Mouse (Mus musculus): ENCODE results near the gene Gak. TPM values are rescaled to one million over a fixed set of nuclear protein-coding genes. Genes with fewer than 3 reads are reported as not detected.
A peak's percentile ranks its signal among the peaks of the same experiment; 100 is the strongest.

Gene Gak
- polyA plus RNA-seq, 1 experiment from 2014 or later: 55.9 TPM

GRCm38 (mm10) chr5:108549137-108549488, 80.4 kb downstream of the Gak start:
- 11% methylated on average over 7 of the region's 7 CpGs for WGBS
- no peak for ATAC-seq
- peaks cover 4% of the 10 kb centered on the region for H3K4me1 ChIP-seq (ENCODE audit: control insufficient read depth, insufficient read depth, low read length)
- H3K9me3 ChIP-seq (replicated peaks; ENCODE audit: control insufficient read depth, low read length, poor library complexity, severe bottlenecking): no peaks in the 10 kb centered on the region
- H3K36me3 ChIP-seq (ENCODE audit: control insufficient read depth, insufficient read depth, low read length): peaks cover 7% of the 10 kb centered on the region; the same call in 1 of the 2 replicates
- peak overlapping the region; percentile 82 for H3K9ac ChIP-seq (ENCODE audit: low read depth, low read length)
- H3K4me2 ChIP-seq (ENCODE audit: low read length): peak overlapping the region; percentile 63
- H3K27me3 ChIP-seq (ENCODE audit: control insufficient read depth, insufficient read depth, low read depth, low read length): no peaks in the 10 kb centered on the region
- H3K27ac ChIP-seq (ENCODE audit: low read length): peak overlapping the region; percentile 86
- H3K4me3 ChIP-seq (ENCODE audit: low read depth, low read length): peak overlapping the region; percentile 46

GRCm38 (mm10) chr5:108547636-108548035, 81.9 kb downstream of the Gak start:
- ATAC-seq: no peak
- 94% methylated on average over 5 of the region's 5 CpGs for WGBS
- Histone ChIP-seq H3K9me3 (replicated peaks; ENCODE audit: control insufficient read depth, low read length, poor library complexity, severe bottlenecking) (no peaks in the 10 kb centered on the region), H3K4me2 (ENCODE audit: low read length) (no peak overlapping the region), H3K36me3 (ENCODE audit: control insufficient read depth, insufficient read depth, low read length) (peaks cover 9% of the 10 kb centered on the region), H3K4me3 (ENCODE audit: low read depth, low read length) (no peak overlapping the region), H3K9ac (ENCODE audit: low read depth, low read length) (no peak overlapping the region), H3K4me1 (ENCODE audit: control insufficient read depth, insufficient read depth, low read length) (peaks cover 4% of the 10 kb centered on the region), H3K27me3 (ENCODE audit: control insufficient read depth, insufficient read depth, low read depth, low read length) (no peaks in the 10 kb centered on the region), H3K27ac (ENCODE audit: low read length) (no peak overlapping the region)

- H3K27me3 ChIP-seq (ENCODE audit: control insufficient read depth, insufficient read depth, low read depth, low read length): no peaks in the 10 kb centered on the region
- ATAC-seq: no peak
Measured at GRCm38 (mm10) chr5:108543516-108544291, 85.9 kb downstream of the Gak start.

GRCm38 (mm10) chr5:108534188-108534587, 95.4 kb downstream of the Gak start:
- H3K9me3 ChIP-seq (replicated peaks; ENCODE audit: control insufficient read depth, low read length, poor library complexity, severe bottlenecking): peaks cover 16% of the 10 kb centered on the region; the same call in 1 of the 2 replicates
- H3K27me3 ChIP-seq (ENCODE audit: control insufficient read depth, insufficient read depth, low read depth, low read length): no peaks in the 10 kb centered on the region
- no peak overlapping the region for H3K4me3 ChIP-seq (ENCODE audit: low read depth, low read length)
- no peak overlapping the region for H3K9ac ChIP-seq (ENCODE audit: low read depth, low read length)
- WGBS: 93% methylated on average over 2 of the region's 2 CpGs
- H3K4me1 ChIP-seq (ENCODE audit: control insufficient read depth, insufficient read depth, low read length): no peaks in the 10 kb centered on the region
- no peak overlapping the region for H3K27ac ChIP-seq (ENCODE audit: low read length)
- H3K36me3 ChIP-seq (ENCODE audit: control insufficient read depth, insufficient read depth, low read length): peaks cover 21% of the 10 kb centered on the region
- no peak overlapping the region for H3K4me2 ChIP-seq (ENCODE audit: low read length)
- no peak for ATAC-seq

More at GRCm38 (mm10) chr5:108543516-108544291, 85.9 kb downstream of the Gak start:
- Histone ChIP-seq H3K4me1 (ENCODE audit: control insufficient read depth, insufficient read depth, low read length) (peaks cover 2% of the 10 kb centered on the region), H3K9me3 (replicated peaks; ENCODE audit: control insufficient read depth, low read length, poor library complexity, severe bottlenecking) (no peaks in the 10 kb centered on the region), H3K36me3 (ENCODE audit: control insufficient read depth, insufficient read depth, low read length) (peaks cover 23% of the 10 kb centered on the region), H3K4me2 (ENCODE audit: low read length) (no peak overlapping the region), H3K4me3 (ENCODE audit: low read depth, low read length) (no peak overlapping the region), H3K9ac (ENCODE audit: low read depth, low read length) (no peak overlapping the region), H3K27ac (ENCODE audit: low read length) (no peak overlapping the region)
- WGBS: 69% methylated on average over 7 of the region's 7 CpGs

- H3K9me3 ChIP-seq (replicated peaks; ENCODE audit: control insufficient read depth, low read length, poor library complexity, severe bottlenecking): no peaks in the 10 kb centered on the region
- ATAC-seq: no peak
- H3K27ac ChIP-seq (ENCODE audit: low read length): no peak overlapping the region
- H3K27me3 ChIP-seq (ENCODE audit: control insufficient read depth, insufficient read depth, low read depth, low read length): no peaks in the 10 kb centered on the region
- no peak overlapping the region for H3K4me3 ChIP-seq (ENCODE audit: low read depth, low read length)
- no peaks in the 10 kb centered on the region for H3K4me1 ChIP-seq (ENCODE audit: control insufficient read depth, insufficient read depth, low read length)
- no peak overlapping the region for H3K4me2 ChIP-seq (ENCODE audit: low read length)
- no peak overlapping the region for H3K9ac ChIP-seq (ENCODE audit: low read depth, low read length)
- peaks cover 11% of the 10 kb centered on the region; the same call in 1 of the 2 replicates for H3K36me3 ChIP-seq (ENCODE audit: control insufficient read depth, insufficient read depth, low read length)
- 88% methylated on average over 3 of the region's 3 CpGs for WGBS
Measured at GRCm38 (mm10) chr5:108522597-108522996, 107.0 kb downstream of the Gak start.

- Histone ChIP-seq H3K4me3 (ENCODE audit: low read depth, low read length) (no peak overlapping the region), H3K36me3 (ENCODE audit: control insufficient read depth, insufficient read depth, low read length) (peaks cover 11% of the 10 kb centered on the region; the same call in 1 of the 2 replicates), H3K27ac (ENCODE audit: low read length) (no peak overlapping the region), H3K27me3 (ENCODE audit: control insufficient read depth, insufficient read depth, low read depth, low read length) (no peaks in the 10 kb centered on the region), H3K9me3 (replicated peaks; ENCODE audit: control insufficient read depth, low read length, poor library complexity, severe bottlenecking) (no peaks in the 10 kb centered on the region), H3K4me1 (ENCODE audit: control insufficient read depth, insufficient read depth, low read length) (no peaks in the 10 kb centered on the region), H3K4me2 (ENCODE audit: low read length) (no peak overlapping the region), H3K9ac (ENCODE audit: low read depth, low read length) (no peak overlapping the region)
- ATAC-seq: no peak
- 81% methylated on average over 3 of the region's 3 CpGs for WGBS
Measured at GRCm38 (mm10) chr5:108521896-108522295, 107.7 kb downstream of the Gak start.

- ATAC-seq: no peak
- H3K27me3 ChIP-seq (ENCODE audit: control insufficient read depth, insufficient read depth, low read depth, low read length): no peaks in the 10 kb centered on the region
- H3K9ac ChIP-seq (ENCODE audit: low read depth, low read length): no peak overlapping the region
- H3K4me1 ChIP-seq (ENCODE audit: control insufficient read depth, insufficient read depth, low read length): no peaks in the 10 kb centered on the region
- no peaks in the 10 kb centered on the region for H3K9me3 ChIP-seq (replicated peaks; ENCODE audit: control insufficient read depth, low read length, poor library complexity, severe bottlenecking)
- WGBS: 60% methylated on average over 2 of the region's 2 CpGs
- no peak overlapping the region for H3K4me2 ChIP-seq (ENCODE audit: low read length)
- no peak overlapping the region for H3K4me3 ChIP-seq (ENCODE audit: low read depth, low read length)
- peaks cover 11% of the 10 kb centered on the region; the same call in 1 of the 2 replicates for H3K36me3 ChIP-seq (ENCODE audit: control insufficient read depth, insufficient read depth, low read length)
- no peak overlapping the region for H3K27ac ChIP-seq (ENCODE audit: low read length)
Measured at GRCm38 (mm10) chr5:108521016-108521415, 108.5 kb downstream of the Gak start.

- Histone ChIP-seq H3K27me3 (ENCODE audit: control insufficient read depth, insufficient read depth, low read depth, low read length) (no peaks in the 10 kb centered on the region), H3K36me3 (ENCODE audit: control insufficient read depth, insufficient read depth, low read length) (peaks cover 8% of the 10 kb centered on the region; the same call in 1 of the 2 replicates), H3K27ac (ENCODE audit: low read length) (no peak overlapping the region), H3K4me2 (ENCODE audit: low read length) (no peak overlapping the region), H3K9me3 (replicated peaks; ENCODE audit: control insufficient read depth, low read length, poor library complexity, severe bottlenecking) (no peaks in the 10 kb centered on the region), H3K4me1 (ENCODE audit: control insufficient read depth, insufficient read depth, low read length) (no peaks in the 10 kb centered on the region), H3K4me3 (ENCODE audit: low read depth, low read length) (no peak overlapping the region), H3K9ac (ENCODE audit: low read depth, low read length) (no peak overlapping the region)
- ATAC-seq: no peak
- WGBS: 77% methylated on average over 7 of the region's 7 CpGs
Measured at GRCm38 (mm10) chr5:108520153-108520552, 109.4 kb downstream of the Gak start.

Measured in midbrain, embryonic 16.5 days (tissue).